In the genomic region with DNA sequence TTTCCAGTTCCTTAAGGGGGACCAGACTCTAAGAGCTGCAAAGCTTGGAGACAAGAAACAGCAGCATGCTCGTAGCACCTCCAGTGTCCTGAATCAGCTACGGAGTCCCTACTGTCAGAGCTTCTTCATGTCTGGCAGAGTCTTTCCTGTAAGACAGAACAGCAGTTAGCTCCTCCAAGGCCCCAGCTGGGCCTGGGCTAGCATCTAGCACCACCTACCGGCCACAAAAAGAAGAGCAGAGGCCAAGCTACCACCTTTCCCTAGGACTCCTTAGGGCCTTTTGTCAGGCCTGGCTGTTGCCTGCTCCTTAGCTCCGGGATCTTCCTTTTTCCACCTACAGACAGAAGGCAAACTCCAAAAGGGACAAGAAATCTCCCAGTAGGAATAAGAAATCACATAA, we compare ENCODE assay signal across 8 mouse cellular contexts.
DNase-seq lines count a peak whose midpoint lies in the region; ATAC-seq and TF ChIP-seq lines count a peak whose summit lies in the region.

No protein-coding gene starts in this region.

- H3K9ac ChIP-seq in lung, postnatal 0 days (replicated peaks; ENCODE audit: low read depth): no peak overlapping the region

- peaks cover 24% of the 10 kb centered on the region for H3K4me1 ChIP-seq in E14TG2a.4 (replicated peaks; ENCODE audit: low read depth, low read length)
- H3K4me1 ChIP-seq in embryonic facial prominence, embryonic 10.5 days: peaks cover 10% of the 10 kb centered on the region; the same call in 1 of the 2 replicates
- H3K4me1 ChIP-seq in lung, postnatal 0 days (ENCODE audit: insufficient read depth, low read depth, low read length): no peaks in the 10 kb centered on the region

- DNase-seq in adrenal gland, postnatal 25 days: peak; percentile 64
- DNase-seq in embryonic facial prominence, embryonic 10.5 days (ENCODE audit: low spot score): peak; percentile 68
- DNase-seq in heart, postnatal 36 days: peak; percentile 38 to 64
- DNase-seq in kidney, postnatal 36 days: peak; percentile 28 to 68
- DNase-seq in lung, postnatal 0 days (ENCODE audit: low spot score): peak; percentile 71
- DNase-seq in retina, adult 2 months (ENCODE audit: low read depth, low spot score): peak; percentile 28
- DNase-seq in thymus, postnatal 36 days: peak; percentile 61 to 74

- H3K27me3 ChIP-seq in E14TG2a.4 (ENCODE audit: insufficient read depth, low read length): peaks cover 87% of the 10 kb centered on the region
- H3K27me3 ChIP-seq in embryonic facial prominence, embryonic 10.5 days (replicated peaks; ENCODE audit: low read depth, poor library complexity, severe bottlenecking): peaks cover 50% of the 10 kb centered on the region
- 0 out of 2 replicates have a peak, but pooled peaks cover 3% of the 10 kb centered on the region for H3K27me3 ChIP-seq in lung, postnatal 0 days (replicated peaks; ENCODE audit: insufficient read depth, low read length)

- no peak overlapping the region for H3K4me3 ChIP-seq in E14TG2a.4 (replicated peaks; ENCODE audit: low read length)
- H3K4me3 ChIP-seq in embryonic facial prominence, embryonic 10.5 days: no peak overlapping the region
- no peak overlapping the region for H3K4me3 ChIP-seq in lung, postnatal 0 days (ENCODE audit: low read depth, low read length)

- no peak; the same call in 1 of the 2 replicates for ATAC-seq in lung, postnatal 0 days

- 0 out of 2 replicates have a peak, but pooled peaks cover 3% of the 10 kb centered on the region for H3K9me3 ChIP-seq in E14TG2a.4 (ENCODE audit: low read length)
- H3K9me3 ChIP-seq in embryonic facial prominence, embryonic 10.5 days: no peaks in the 10 kb centered on the region
- no peaks in the 10 kb centered on the region for H3K9me3 ChIP-seq in lung, postnatal 0 days (ENCODE audit: low read length)

- H3K4me2 ChIP-seq in lung, postnatal 0 days (replicated peaks; ENCODE audit: low read depth, low read length): no peak overlapping the region

- peak; percentile 96 for TF ChIP-seq CTCF in E14TG2a.4 (conservative IDR thresholded peaks at IDR 0.05; ENCODE audit: low read length)
- peak; percentile 86 for TF ChIP-seq CTCF in lung, postnatal 0 days (IDR thresholded peaks at IDR 0.05)

- intact Hi-C loops in heart, postnatal 36 days (cut with DNase I): loop anchor here (2.0 to 5.0 kb wide), 2 partner anchors 296 to 1463 kb away; no protein-coding TSS in a partner anchor

- H3K36me3 ChIP-seq in E14TG2a.4 (ENCODE audit: insufficient read depth, low read length): no peaks in the 10 kb centered on the region
- H3K36me3 ChIP-seq in embryonic facial prominence, embryonic 10.5 days (replicated peaks): no peaks in the 10 kb centered on the region
- no peaks in the 10 kb centered on the region for H3K36me3 ChIP-seq in lung, postnatal 0 days (ENCODE audit: insufficient read depth, low read length)

- no peak for TF ChIP-seq EP300 in lung, postnatal 0 days (IDR thresholded peaks at IDR 0.05)

- H3K27ac ChIP-seq in embryonic facial prominence, embryonic 10.5 days (replicated peaks): no peak overlapping the region
- no peak overlapping the region for H3K27ac ChIP-seq in lung, postnatal 0 days (ENCODE audit: low read length)

- 6% methylated on average over 4 of the region's 4 CpGs for WGBS in embryonic facial prominence, embryonic 10.5 days
- 4% methylated on average over 4 of the region's 4 CpGs for WGBS in lung, postnatal 0 days
